Mouse (Mus musculus) urinary bladder, postnatal 36 days (tissue): ENCODE results near the gene Dnajb12.

Experiments used
- DNase-seq, 2 experiments: peaks; one replicate each; pipeline ENCODE4 v3.0.0; 2022; ENCODE audit warnings: low spot score in 2 of 2, mixed read lengths in 1 of 2

Dnajb12 gene

DNA sequence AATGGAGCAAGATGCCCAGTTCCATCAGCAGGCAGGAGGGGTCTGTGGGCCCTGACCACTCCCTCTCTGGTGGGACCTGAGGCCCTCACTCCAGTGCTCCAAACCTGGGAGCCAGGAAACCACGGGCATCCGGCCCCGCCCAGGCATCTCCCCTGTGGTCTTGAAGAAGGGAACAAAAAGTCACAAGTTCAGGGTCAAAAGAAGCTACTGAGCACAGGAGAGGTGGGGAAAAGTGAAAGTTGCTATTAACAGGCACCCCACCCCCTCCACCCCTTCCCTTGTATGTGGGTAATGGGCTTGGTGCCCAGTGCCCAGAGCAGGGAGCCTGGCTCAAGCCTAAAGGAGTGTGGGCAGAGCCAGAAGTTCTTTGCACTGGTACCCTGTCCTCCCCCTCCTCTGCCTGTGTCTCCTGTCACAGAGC lies 17.6 kb downstream of the Dnajb12 start:
- DNase-seq = no peak

DNA sequence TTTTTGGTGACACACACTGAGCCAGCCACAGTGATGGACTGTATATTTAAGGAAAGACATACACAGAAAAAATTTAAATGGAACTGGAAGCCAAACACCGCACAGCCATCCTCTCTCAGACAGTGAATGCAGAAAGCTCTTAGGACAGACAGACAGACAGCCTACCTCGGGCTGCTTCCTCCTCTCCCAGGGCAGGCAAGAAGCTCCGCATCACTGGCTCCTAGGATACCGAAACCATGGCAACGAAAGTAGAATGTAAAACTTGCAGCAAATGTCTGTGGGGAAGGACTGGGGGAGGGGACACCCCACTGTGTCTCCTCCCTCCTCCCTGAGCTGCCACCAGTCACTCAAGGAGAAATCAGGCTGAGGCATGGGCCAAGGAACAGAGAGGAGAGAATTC lies 18.2 kb downstream of the Dnajb12 start:
- no peak for DNase-seq

DNA sequence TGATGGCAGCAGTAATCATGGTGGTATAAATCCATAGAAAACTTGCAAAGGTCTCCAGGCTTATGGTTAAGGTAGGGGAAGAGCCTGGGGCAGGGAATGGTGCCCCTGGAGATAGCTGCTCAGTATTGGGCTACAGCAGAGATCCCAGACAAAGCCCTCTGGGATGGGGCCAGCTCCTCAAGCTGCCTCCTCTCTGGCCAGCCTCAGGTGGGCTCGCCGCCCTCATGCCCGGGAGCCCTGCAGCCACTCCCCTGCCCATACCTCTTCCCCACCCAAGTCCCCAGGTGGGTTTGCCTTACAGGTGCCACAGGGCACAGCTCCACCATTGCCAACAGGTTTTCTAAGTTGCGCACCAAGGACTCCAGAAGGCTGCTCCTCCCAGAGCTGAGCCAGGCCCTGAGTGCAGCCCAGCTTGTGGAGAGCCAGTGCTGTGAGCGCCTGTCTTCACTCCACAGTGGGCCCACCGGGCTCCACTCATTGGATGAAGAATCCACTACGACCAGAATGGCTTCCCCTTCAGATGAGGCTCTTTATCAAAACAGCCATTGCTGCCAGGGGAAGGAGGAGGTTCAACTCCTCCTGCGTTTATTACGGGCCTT lies 18.9 kb downstream of the Dnajb12 start:
- DNase-seq = no peak

DNA sequence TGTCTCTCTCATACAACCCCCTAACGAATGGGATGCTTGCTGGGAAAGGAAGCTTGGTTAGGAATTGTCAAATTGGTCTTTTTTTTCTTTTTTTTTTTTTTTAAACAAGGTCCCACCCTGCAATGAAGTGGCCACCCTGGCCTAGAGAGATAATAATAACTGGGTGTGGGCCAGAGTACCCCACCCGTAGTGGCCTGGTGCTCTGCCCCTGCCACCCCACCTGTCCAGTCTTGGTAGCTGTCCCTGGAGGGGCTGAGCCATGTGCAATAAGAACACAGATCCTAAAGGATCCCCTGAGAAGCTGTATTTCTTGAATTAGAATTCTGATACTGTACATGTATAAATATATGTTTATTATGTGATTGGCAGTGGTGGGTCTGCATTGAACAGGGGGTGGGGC lies 19.6 kb downstream of the Dnajb12 start:
- no peak for DNase-seq

DNA sequence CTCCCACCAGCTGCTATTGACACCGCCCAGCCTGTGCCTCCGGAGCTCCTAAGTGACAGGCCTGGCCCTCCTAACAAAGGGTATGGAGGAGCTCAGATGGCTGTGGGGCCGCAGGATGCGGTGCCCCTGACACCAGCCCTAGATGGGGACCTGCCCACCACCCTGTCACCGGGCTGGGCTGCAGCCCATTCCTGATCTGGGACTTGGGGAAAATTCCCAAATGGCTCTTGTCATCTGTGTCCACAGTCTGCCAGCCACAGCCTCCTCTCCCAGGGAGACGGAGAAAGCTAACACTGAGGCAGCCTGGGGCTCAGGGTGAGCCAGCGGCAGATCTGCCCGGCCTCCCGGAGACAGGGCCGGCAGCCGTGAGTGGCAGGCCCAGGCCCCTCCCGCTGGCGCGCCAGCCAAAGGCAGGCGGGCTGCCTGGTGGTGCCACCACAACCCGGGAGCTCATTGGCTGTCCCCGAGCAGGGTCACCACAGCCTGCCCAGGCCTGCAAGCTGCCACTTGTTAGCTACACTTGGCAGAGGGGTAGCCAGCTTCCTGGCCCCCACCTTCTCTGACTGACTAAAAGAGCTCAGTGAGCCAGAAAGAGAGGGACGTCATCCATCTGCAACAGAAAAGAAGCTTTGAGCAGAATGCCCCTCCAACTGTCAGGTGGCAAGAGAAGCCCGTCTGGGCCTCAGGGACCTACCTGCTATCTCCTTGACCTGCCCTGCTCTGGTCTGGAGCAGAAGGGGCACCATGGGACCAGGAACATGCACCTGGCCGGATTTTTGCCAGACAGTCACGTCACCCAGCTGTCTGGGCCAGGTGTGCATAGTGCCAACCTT lies 20.2 kb downstream of the Dnajb12 start:
- peak; percentile 77 to 90 for DNase-seq

DNA sequence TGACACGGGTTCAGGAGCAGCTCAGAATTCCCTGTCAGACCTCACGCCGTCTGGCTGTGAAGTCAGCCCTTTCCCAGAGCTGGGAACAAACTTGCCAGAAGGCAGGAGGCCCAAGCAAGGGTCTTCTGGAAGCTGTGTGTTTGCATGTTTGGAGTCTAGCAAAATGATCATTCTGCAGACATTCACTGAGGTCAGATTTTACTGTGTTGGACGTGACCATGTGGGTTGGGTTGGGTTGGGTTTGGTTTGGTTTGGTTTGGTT lies 20.7 kb downstream of the Dnajb12 start:
- DNase-seq = no peak

DNA sequence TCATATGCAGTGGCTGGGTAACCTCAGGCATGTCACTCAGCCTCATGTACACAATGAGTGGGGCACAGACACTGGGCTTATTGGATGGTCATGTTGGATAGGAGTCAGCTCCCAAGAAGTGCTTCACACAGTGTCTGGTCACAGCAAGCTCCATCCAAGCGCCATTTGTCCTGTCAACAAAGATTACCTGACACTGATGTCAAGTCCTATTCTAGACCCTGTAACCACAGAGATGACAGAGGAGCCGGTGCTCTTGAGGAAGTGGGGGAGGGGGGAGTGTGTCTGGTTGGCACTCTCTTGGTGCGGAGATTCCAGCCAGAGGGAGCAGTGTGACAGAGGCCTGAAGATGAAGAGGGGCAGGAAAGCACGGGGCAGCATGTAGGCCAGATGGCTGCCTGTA lies 21.6 kb downstream of the Dnajb12 start:
- DNase-seq = no peak

DNA sequence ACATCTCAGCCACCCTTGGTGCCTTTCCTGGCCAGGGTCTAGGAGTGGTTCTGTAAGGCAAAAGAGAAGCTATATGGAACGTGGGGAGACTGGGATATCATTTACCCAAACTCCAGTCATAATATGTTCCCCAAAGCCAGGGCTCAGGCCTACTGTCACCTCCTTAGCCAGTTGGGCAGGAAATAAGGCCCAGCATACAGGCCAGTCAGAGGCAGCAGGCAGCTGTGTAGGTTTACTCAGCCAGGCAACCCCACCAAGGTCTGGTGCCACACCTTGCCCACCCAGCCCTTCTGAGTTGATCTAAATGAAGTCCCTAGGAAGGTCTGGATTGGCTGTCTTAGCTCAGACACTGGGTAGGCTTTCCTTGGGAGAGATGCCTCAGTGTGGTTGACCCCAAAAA lies 22.1 kb downstream of the Dnajb12 start:
- no peak for DNase-seq

DNA sequence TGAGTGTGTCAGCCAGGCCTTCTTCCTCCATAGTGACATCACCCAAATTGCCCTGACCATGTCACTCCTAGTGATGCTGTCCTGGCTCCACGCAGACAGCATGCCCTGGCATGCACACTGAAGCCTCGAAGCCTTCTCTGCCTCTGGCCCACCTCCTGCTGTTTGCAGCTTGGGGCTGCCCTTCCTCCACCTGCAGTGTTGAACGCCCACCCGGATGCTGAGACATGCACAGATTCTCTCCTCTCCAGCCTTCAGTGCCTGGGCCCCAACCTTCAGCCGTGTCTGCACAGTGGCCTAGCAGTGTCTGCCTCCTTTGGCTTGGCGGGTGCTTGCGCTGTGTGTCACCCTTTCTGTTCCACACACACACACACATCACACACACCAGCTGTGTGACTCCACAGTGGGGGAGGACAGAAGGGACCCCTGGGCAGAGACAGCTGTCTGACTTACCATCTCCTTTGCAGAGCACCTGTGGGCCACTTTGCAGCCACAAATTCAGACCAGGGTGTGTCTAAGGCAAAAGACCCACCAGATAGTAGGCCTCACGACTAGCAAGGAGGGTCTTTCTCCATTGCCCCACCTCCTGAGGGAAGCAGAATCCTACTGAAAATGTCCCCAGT lies 22.7 kb downstream of the Dnajb12 start:
- DNase-seq = no peak

DNA sequence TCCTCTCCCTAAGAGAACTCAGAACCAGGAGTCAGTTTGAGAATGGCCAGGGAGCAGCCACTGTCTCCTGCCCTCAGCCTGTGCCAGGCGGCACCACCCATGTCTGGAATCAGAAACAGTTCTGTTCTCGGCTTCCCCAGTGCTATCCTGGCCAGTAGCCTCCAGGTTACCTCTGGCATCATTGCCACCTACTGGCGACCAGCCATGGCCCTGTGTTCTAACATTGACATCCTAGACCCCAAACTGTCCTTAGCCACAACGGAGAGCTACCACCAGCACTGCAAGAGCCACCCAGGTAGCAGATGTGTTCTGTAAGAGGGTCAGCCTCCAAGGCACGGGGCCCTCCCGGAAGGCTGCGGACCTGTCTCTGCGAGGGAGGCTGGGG lies 23.2 kb downstream of the Dnajb12 start:
- DNase-seq = no peak

DNA sequence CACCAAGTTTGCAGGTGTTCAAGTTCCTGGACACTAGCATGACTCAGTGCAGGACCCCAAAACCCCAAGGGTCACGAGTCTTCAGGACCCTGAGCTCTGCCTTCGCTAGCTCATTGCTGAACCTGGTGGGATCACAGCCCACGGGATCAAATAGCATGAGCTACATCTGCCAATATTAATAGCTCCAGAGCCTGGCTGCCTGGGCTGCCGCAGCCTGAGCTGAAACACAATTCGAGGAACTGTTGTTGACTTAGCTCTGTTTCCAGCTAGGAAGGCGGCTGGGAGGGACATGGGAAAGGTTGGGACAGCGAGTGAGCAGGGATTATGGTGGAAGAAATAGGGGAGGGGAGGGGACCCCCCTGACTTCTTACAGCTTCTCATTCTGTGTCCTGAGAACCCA lies 23.8 kb downstream of the Dnajb12 start:
- DNase-seq = no peak

DNA sequence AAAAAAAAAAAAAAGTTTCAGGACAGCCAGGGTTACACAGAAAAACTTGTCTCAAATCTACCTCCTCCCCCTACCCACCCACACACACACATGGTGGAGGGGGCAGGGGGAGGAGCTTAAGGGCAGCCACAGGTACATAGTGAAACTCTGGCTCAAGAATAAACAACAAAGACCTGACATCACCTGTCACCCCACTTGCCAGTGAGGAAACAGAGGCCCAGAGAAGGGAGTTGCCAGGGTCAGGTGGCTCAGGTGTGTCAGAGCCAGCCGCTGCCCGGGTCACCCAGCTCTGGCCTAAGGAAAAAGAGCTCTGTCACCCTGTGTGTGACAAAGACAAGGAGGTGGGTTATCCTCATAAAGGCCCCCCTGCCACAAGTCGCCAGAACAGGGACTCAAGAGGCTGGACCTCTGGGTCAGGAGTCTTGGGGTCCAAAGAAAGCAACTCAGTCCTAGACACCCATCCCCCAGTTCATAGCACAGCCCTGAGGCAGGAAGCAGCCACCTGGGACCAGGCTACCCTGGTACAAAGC lies 27.8 kb downstream of the Dnajb12 start:
- no peak for DNase-seq

DNA sequence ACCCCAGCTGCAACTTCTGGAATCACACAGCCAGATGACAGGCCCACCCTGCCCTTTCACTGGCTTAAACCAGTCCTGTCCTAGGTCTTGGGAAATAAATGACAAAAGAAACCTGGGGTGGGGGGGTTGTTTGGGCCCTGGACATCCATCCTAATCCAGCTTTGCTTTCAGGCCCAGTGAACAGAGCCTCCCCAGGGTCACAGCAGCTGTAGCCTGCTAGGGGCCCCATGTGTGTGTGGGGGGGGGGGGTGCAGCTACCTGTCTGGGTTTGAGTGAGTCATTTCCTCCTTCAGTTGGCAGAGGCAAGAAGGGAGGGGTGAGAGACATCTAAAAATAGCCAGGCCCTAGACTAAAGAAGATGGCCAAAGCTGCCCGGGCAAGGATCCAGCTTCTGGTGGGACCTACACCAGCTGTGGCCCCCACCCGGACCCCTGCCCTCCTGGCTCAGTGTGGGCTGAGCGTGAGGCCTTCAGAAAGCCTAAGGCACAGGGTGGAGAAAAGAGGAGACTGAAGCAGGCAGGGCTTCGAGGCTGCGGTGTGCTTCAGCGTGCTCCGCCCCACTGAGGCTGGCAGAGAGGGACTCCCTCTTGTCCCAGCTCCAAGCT lies 28.4 kb downstream of the Dnajb12 start:
- no peak for DNase-seq

DNA sequence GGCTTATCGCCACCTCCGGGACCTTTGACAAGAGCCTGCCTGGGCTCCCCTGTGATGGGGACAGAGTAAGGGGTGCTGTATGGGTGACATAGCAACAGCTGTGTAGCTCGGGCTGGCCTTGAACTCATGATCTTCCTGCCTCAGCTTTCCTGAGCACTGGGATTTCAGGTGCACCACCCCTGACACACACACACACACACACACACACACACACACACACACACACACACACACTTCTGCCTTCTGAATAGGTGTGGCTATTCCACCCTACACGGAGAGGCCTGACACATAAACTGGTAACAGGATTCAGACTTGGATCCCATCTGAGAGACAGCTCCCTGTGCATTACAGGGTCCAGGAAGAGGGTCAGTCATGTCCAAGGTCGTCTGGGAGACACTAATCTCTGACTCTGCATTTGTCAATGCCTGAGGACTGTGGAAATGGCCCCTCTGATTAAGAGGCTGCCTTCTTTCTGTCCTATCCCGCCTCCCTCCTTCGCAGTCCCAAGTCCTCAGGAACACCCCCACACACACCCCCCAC lies 29.5 kb downstream of the Dnajb12 start:
- DNase-seq = no peak

DNA sequence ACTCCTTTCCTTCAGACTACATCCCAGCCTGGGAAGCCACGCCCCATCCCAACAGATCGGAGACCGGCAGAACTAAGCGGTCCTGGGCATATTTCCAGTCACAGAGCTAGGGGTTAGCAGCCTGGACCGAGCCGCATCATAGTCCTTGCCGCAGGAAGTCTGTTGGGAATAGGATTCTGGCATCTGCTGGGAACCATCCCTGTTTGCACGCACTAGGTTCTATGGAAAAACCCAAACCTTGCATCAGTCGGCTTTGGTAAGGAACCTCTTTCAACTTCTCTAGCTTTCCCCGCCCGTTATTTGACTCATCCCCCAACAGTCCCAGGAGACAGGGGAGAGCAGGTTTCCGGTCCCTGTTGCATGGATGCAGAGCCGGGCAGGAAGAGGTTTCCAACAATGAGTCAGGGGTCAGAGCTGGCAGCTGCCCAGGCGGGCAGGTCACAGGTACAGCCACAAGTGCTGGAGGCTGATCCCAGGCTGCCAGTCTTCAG lies 30.0 kb downstream of the Dnajb12 start:
- DNase-seq = peak in 1 of 2 experiments; percentile 76

DNA sequence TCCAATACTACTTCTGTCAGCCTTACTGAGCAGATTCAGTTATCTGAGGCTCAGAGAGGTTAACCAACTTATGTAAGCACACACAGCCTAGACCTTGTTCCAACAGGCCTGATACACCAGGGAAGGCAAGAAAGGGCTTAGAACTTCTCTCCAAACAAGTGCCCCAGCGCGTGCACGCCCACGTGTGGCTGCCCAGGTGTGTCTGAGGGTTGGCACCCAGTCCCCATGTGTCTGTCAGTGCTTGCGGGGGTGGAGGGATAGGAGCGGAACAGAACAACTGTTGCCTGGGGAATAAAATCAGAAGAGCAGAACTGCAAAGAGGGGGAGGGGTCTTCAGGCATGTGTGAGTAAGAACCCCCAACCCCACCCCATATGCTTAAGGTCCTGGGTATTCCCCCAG lies 31.7 kb downstream of the Dnajb12 start:
- DNase-seq = no peak

DNA sequence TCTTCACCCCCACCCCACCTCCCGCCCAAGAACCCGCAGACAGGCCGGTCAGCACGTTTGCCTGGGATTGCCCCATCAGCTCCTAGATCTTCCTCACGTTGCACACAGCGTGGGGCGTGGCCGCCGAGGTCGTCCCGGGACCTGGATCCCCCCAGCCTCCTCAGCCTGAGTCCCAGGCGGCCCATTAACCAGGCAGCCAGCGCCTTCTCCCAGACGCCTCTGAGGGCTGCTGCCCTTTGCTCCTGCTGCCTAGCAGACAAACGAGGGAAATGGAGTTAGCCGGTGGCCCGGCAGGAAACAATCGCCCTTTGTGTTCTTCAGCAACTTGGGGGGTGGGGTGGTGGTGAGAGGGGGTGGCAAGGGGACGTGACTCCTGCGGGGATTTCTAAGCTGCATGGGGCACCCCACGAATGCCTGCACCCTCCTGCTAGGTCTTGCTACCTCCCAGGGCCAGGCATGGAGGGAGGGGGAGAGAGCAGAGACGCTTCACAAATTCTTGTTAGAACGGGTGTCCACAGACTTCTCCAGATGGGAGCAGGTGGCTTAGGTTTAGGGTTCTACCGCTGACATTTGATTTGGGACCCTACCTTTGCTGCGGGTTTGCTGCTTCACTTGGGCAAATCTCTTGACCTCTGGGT lies 32.3 kb downstream of the Dnajb12 start:
- DNase-seq = peak in 1 of 2 experiments; percentile 75

DNA sequence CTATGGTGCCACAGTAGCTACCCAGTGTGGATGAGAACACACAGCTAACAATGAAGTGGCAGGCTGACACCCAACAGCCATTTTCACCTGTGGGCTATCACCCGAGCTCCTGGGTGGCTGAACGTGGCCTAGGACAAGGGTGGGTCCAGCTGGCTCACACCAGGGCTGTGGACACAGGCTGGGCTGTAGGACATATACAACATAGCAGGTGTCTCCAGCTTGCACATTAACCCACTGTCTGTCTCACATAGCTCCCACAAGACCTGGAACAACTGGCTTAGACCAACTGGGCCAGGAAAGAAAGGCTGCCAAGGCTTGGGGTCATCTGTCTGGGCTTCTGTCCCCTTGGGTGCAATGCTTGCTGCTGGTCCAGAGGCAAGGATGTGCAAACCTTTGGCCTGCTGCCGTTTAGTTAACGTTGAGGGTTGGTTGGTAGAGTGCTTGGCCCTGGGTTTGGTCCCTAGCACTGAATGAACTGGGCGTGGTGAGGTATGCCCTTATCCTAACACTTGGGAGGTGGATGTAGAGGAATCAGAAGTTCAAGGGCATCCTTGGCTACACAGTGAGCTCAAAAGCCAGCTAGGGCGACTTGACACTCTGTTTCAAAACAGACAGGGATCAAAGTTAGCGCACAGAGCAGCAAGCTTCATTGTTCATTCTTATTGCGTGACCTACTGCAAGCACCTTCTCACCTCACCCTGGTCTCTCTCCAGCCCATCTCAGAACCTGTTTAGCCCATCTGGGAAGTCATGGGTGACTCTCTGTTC lies 36.0 kb downstream of the Dnajb12 start:
- DNase-seq = peak in 1 of 2 experiments; percentile 72

DNA sequence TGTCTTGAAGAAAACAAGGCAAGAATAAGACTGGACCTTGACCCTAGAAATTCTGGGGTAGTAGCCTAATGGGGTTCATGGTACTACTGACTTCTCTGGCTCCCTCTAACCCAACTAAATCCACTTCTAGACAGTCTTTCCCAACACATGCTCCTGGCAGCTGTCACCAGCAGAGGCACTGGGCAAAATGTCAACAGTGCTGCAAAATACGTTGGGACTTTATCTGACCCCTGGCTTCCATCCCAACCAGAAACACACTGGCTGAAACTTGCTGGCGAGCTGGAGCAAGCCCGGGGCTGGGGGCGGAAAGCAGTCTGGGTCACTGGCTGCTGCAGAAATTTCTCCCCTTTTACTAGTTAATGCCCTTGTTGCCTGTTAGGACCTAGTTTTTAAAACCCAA lies 36.8 kb downstream of the Dnajb12 start:
- peak; percentile 77 to 88 for DNase-seq

DNA sequence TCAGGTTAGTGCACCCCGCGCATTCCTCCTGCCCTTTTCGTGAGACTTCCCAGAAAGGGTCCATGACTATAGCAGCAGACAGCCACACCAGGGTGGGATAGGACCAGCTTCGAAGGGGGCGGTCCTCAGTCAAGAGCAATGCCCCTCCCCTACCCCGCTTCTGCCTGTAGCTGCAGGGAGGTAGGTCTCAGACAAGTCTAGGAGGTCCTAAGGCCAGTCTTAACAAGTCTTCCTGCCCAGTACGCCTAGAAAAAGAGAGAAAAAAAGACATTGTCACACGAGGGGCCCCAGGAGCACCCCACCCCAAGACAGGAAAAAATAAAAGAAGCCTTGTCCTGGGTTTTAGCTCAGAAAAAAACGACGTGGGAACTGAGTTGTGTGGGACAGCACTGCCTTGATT lies 37.3 kb downstream of the Dnajb12 start:
- DNase-seq = no peak

DNA sequence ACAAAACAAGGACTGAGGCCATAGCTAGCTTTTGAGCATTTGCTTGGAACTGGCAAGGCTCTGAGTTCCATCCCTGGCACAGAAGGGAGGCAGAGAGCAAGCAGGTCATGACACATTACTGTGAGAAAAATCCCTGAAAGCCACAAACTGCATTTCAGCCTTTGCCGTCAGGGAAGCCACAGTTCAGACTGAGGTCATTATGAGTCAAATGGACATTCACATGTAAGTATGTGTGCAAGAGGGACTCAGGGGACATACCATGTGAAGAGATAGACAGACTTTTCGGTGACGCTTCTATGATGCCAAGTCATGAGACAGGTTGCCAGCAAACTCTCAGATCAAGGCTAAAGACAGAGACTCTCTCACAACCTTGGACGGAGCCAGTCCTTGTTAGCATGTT lies 38.8 kb downstream of the Dnajb12 start:
- no peak for DNase-seq
